Mouse (Mus musculus): ENCODE data around the gene Hormad2. TPM values are rescaled to one million over a fixed set of nuclear protein-coding genes. Genes with fewer than 3 reads are reported as not detected.

The Hormad2 gene
- polyA plus RNA-seq (2015; fragmentation: Nextera tagmentation; extraction: Ambion mirVana) = 0.36 and 0.38 TPM in 2 replicates

DNA sequence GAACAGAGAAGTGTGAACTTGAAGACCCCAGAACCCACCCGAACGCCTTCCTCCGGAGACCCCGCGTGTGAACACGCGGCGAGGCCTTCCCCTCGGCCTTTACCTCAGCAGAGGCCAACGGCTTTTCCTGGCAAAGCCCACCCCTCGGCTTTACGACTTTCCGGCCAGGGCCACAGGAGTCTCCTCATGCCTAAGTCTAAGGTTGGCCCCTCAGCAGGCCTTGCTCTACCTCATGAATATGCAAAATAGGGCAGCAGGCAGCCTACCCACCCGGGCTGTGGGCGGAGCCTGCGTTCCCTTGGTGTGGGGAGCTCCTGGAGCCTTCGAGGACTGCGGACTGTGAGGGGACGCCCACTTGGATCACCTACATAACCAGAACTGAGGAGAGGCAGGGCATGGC lies at the start of gene Hormad2:
Gene Hormad2, minus strand, starts transcription at position 128 of the 400 bp plus-strand sequence.
- Histone ChIP-seq H3K27ac (no peak within 1 kb of the TSS), H3K27me3 (no peaks in the 10 kb centered on the region), H3K4me2 (replicated peaks) (peak within 1 kb of the TSS; percentile 31; the same call in 1 of the 2 replicates), H3K36me3 (no peaks in the 10 kb centered on the region), H3K4me1 (peaks cover 5% of the 10 kb centered on the region; the same call in 1 of the 2 replicates), H3K9ac (no peak within 1 kb of the TSS), H3K4me3 (no peak within 1 kb of the TSS), H3K9me3 (no peaks in the 10 kb centered on the region)
- 47% methylated on average over 19 of the region's 19 CpGs for WGBS
- ATAC-seq (ENCODE audit: low FRiP score, low read depth) = no peak

GRCm38 (mm10) chr11:4489207-4489606 lies 48.3 kb upstream of the Hormad2 start:
- Histone ChIP-seq H3K4me3 (no peak overlapping the region), H3K9ac (no peak overlapping the region), H3K27me3 (no peaks in the 10 kb centered on the region), H3K36me3 (peaks cover 97% of the 10 kb centered on the region), H3K27ac (no peak overlapping the region), H3K4me1 (no peaks in the 10 kb centered on the region), H3K9me3 (no peaks in the 10 kb centered on the region), H3K4me2 (replicated peaks) (no peak overlapping the region)
- no peak for ATAC-seq (ENCODE audit: low FRiP score, low read depth)
- WGBS = 91% methylated on average over 4 of the region's 4 CpGs

DNA sequence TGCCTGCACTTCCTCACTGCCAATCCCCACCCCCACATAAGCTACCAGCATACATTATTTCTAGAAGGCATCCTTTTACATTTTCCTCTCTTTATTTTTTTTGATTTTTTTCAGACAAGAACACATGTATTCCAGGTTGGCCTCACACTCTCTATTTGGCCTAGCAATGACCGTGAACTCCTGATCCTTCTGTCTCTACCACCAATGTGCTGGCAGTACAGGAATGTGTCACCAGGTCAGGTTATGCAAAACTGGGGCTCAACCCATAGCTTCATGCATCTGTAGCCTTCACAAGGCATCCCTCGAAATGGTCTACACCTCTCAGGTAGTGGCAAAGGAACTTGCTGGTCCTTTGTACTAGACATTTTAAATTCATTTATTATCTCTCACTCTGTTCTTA lies 47.9 kb upstream of the Hormad2 start:
- Histone ChIP-seq H3K27ac (no peak overlapping the region), H3K36me3 (peaks cover 97% of the 10 kb centered on the region), H3K9ac (no peak overlapping the region), H3K9me3 (no peaks in the 10 kb centered on the region), H3K4me2 (replicated peaks) (no peak overlapping the region), H3K27me3 (no peaks in the 10 kb centered on the region), H3K4me3 (no peak overlapping the region), H3K4me1 (no peaks in the 10 kb centered on the region)
- 97% methylated on average over 2 of the region's 2 CpGs for WGBS
- no peak for ATAC-seq (ENCODE audit: low FRiP score, low read depth)

- ATAC-seq (ENCODE audit: low FRiP score, low read depth) = no peak
- Histone ChIP-seq H3K36me3 (peaks cover 97% of the 10 kb centered on the region), H3K9ac (no peak overlapping the region), H3K27me3 (no peaks in the 10 kb centered on the region), H3K4me1 (no peaks in the 10 kb centered on the region), H3K4me3 (no peak overlapping the region), H3K27ac (no peak overlapping the region), H3K9me3 (no peaks in the 10 kb centered on the region), H3K4me2 (replicated peaks) (no peak overlapping the region)
- 95% methylated on average over 13 of the region's 13 CpGs for WGBS
Measured at GRCm38 (mm10) chr11:4488367-4488766, 47.5 kb upstream of the Hormad2 start.

GRCm38 (mm10) chr11:4487401-4487965 lies 46.6 kb upstream of the Hormad2 start:
- ATAC-seq (ENCODE audit: low FRiP score, low read depth) = no peak
- H3K4me3 ChIP-seq = no peak overlapping the region

DNA sequence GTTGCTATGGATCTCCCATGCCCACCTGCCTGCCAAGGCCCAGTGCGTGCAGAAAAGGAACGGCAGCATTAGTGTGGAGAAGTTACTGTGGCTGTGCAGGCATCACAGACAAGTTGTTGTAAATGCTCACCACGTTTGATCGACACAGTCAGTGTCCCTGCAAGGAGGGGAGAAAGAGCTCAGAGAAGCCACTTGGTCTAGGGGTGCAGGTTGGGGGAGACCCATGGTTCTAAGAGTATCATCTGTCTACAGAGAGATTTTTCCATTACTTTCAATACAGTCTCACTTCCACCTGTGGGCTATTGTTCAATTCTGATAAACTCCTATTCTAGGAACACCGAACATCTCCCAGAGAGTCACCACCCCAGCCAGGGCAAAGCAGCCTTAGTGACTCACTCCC lies 43.6 kb upstream of the Hormad2 start:
- Histone ChIP-seq H3K27ac (no peak overlapping the region), H3K36me3 (peaks cover 100% of the 10 kb centered on the region), H3K27me3 (no peaks in the 10 kb centered on the region), H3K9me3 (no peaks in the 10 kb centered on the region), H3K4me2 (replicated peaks) (no peak overlapping the region), H3K9ac (no peak overlapping the region), H3K4me1 (no peaks in the 10 kb centered on the region), H3K4me3 (no peak overlapping the region)
- ATAC-seq (ENCODE audit: low FRiP score, low read depth) = no peak
- 92% methylated on average over 5 of the region's 5 CpGs for WGBS

More at GRCm38 (mm10) chr11:4487401-4487965, 46.6 kb upstream of the Hormad2 start:
- H3K9me3 ChIP-seq = no peaks in the 10 kb centered on the region
- H3K4me2 ChIP-seq (replicated peaks) = no peak overlapping the region
- no peaks in the 10 kb centered on the region for H3K4me1 ChIP-seq
- no peaks in the 10 kb centered on the region for H3K27me3 ChIP-seq
- no peak overlapping the region for H3K9ac ChIP-seq
- WGBS = 86% methylated on average over 8 of the region's 8 CpGs
- peaks cover 99% of the 10 kb centered on the region for H3K36me3 ChIP-seq
- no peak overlapping the region for H3K27ac ChIP-seq

DNA sequence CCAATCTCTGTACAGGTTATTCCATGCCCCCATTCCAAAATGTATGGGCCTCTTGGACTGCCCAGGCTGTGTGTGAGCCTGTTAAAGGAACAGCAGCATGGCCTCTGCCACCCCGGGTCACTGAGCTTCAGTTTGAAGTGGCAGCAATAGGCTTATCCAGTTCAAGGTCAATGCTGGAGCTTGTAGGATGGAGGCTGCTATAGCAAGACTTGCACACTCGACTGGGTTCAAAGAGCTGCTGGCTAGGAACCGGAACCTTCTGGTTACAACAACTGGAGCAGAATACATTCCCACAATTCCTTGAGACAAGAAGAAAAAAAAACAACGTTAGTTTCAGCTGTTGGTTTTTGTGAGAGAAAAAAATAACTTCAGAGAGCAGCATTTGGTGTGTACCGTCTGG lies 41.7 kb upstream of the Hormad2 start:
- Histone ChIP-seq H3K27ac (no peak overlapping the region), H3K4me1 (no peaks in the 10 kb centered on the region), H3K36me3 (peaks cover 92% of the 10 kb centered on the region), H3K4me3 (no peak overlapping the region), H3K9me3 (no peaks in the 10 kb centered on the region), H3K27me3 (no peaks in the 10 kb centered on the region), H3K4me2 (replicated peaks) (no peak overlapping the region), H3K9ac (no peak overlapping the region)
- WGBS = 87% methylated on average over 5 of the region's 5 CpGs
- ATAC-seq (ENCODE audit: low FRiP score, low read depth) = no peak

GRCm38 (mm10) chr11:4476184-4476697 lies 35.3 kb upstream of the Hormad2 start:
- 93% methylated on average over 4 of the region's 4 CpGs for WGBS
- ATAC-seq (ENCODE audit: low FRiP score, low read depth) = no peak
- Histone ChIP-seq H3K4me1 (peaks cover 11% of the 10 kb centered on the region), H3K4me3 (no peak overlapping the region), H3K27me3 (no peaks in the 10 kb centered on the region), H3K9ac (no peak overlapping the region), H3K36me3 (peaks cover 30% of the 10 kb centered on the region), H3K4me2 (replicated peaks) (no peak overlapping the region), H3K27ac (no peak overlapping the region), H3K9me3 (no peaks in the 10 kb centered on the region)

- H3K9ac ChIP-seq = no peak overlapping the region; the same call in 1 of the 2 replicates
- 0 out of 2 replicates have a peak, but pooled peaks cover 2% of the 10 kb centered on the region for H3K36me3 ChIP-seq
- peaks cover 11% of the 10 kb centered on the region for H3K4me1 ChIP-seq
- no peak overlapping the region for H3K27ac ChIP-seq
- no peaks in the 10 kb centered on the region for H3K9me3 ChIP-seq
- H3K4me3 ChIP-seq = no peak overlapping the region
- WGBS = 35% methylated on average over 7 of the region's 7 CpGs
- 0 out of 2 replicates have a peak, but pooled peaks have one; percentile 19 for ATAC-seq (ENCODE audit: low FRiP score, low read depth)
- no peak overlapping the region for H3K4me2 ChIP-seq (replicated peaks)
- H3K27me3 ChIP-seq = no peaks in the 10 kb centered on the region
Measured at GRCm38 (mm10) chr11:4472464-4473179, 31.7 kb upstream of the Hormad2 start.

GRCm38 (mm10) chr11:4471734-4472133 lies 30.8 kb upstream of the Hormad2 start:
- no peak overlapping the region for H3K27ac ChIP-seq
- H3K9ac ChIP-seq = no peak overlapping the region
- H3K4me1 ChIP-seq = peaks cover 11% of the 10 kb centered on the region
- no peaks in the 10 kb centered on the region for H3K9me3 ChIP-seq
- 76% methylated on average over 5 of the region's 5 CpGs for WGBS
- no peaks in the 10 kb centered on the region for H3K27me3 ChIP-seq
- no peak for ATAC-seq (ENCODE audit: low FRiP score, low read depth)
- 0 out of 2 replicates have a peak, but pooled peaks cover 2% of the 10 kb centered on the region for H3K36me3 ChIP-seq
- no peak overlapping the region for H3K4me2 ChIP-seq (replicated peaks)
- H3K4me3 ChIP-seq = no peak overlapping the region

DNA sequence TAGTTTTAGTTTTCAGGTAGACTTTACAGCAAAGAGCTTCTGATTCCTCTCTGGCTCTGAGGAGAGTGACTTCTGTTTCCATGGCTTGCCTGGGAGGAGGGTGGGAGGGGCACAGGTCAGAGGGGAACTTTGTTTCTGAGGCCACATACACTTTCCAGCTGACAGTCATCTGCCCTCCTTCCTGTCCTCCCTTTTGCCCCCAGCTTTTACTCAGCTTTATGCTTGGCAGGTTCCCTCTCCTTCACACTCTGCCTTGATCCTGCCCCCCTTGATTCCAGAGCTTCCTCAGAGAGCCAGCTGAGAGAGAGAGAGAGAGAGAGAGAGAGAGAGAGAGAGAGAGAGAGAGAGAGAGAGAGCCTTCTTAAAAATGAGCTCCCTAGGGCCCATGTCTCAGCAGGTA lies 30.3 kb upstream of the Hormad2 start:
- H3K27ac ChIP-seq = no peak overlapping the region
- no peak overlapping the region for H3K4me2 ChIP-seq (replicated peaks)
- peaks cover 11% of the 10 kb centered on the region for H3K4me1 ChIP-seq
- no peak overlapping the region for H3K9ac ChIP-seq
- H3K9me3 ChIP-seq = no peaks in the 10 kb centered on the region
- 0 out of 2 replicates have a peak, but pooled peaks cover 2% of the 10 kb centered on the region for H3K36me3 ChIP-seq
- H3K27me3 ChIP-seq = no peaks in the 10 kb centered on the region
- H3K4me3 ChIP-seq = no peak overlapping the region
- no peak for ATAC-seq (ENCODE audit: low FRiP score, low read depth)

DNA sequence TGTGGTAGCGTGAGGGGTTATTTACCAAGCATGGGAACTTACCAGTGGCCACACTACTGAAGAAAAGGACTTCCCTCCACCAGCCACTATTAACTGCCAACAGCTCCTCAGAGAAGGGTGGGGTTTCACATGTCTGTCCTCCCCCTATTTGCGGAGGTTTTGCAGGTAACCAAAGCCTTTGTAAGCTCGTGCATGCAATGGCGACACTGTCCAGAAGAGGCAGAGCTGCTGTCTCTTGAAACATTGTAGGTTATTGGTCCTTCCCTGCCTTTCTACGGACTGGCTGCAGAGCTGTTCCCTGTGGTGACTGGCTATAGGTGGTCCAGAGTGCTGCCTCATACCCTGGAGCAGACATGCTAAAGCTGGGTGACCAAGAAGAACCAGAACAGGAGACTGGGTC lies 28.2 kb upstream of the Hormad2 start:
- H3K4me1 ChIP-seq = peaks cover 11% of the 10 kb centered on the region
- H3K36me3 ChIP-seq = no peaks in the 10 kb centered on the region
- no peak overlapping the region for H3K4me3 ChIP-seq
- no peak for ATAC-seq (ENCODE audit: low FRiP score, low read depth)
- H3K9ac ChIP-seq = no peak overlapping the region
- WGBS = 69% methylated on average over 5 of the region's 5 CpGs
- no peak overlapping the region for H3K27ac ChIP-seq
- H3K27me3 ChIP-seq = no peaks in the 10 kb centered on the region
- H3K4me2 ChIP-seq (replicated peaks) = no peak overlapping the region
- no peaks in the 10 kb centered on the region for H3K9me3 ChIP-seq

Measured in limb, embryonic 13.5 days (tissue).